Mouse (Mus musculus) layer of hippocampus, adult 11-12 months (tissue): ENCODE data around the gene Zbtb43.

Source experiments
- DNase-seq: peaks from one replicate; pipeline ENCODE4 v3.0.0; 2022; ENCODE audit warnings: low spot score

The Zbtb43 gene

GRCm38 (mm10) chr2:33468466-33469097 lies at the start of gene Zbtb43:
Gene Zbtb43 (minus strand): TSS chr2:33468559.
- DNase-seq: peak; percentile 96

GRCm38 (mm10) chr2:33515856-33516255 lies 47.5 kb upstream of the Zbtb43 start:
- DNase-seq: no peak

GRCm38 (mm10) chr2:33515431-33515830 lies 47.1 kb upstream of the Zbtb43 start:
- no peak for DNase-seq

- DNase-seq: no peak
Observed at GRCm38 (mm10) chr2:33510791-33511190, 42.4 kb upstream of the Zbtb43 start.

- DNase-seq: no peak
Observed at GRCm38 (mm10) chr2:33502602-33503001, 34.2 kb upstream of the Zbtb43 start.

GRCm38 (mm10) chr2:33498280-33498679 lies 29.9 kb upstream of the Zbtb43 start:
- no peak for DNase-seq

GRCm38 (mm10) chr2:33495654-33496053 lies 27.3 kb upstream of the Zbtb43 start:
- DNase-seq: no peak

GRCm38 (mm10) chr2:33492041-33492440 lies 23.7 kb upstream of the Zbtb43 start:
- no peak for DNase-seq

- peak; percentile 35 for DNase-seq
Observed at GRCm38 (mm10) chr2:33489565-33489964, 21.2 kb upstream of the Zbtb43 start.

- no peak for DNase-seq
Observed at GRCm38 (mm10) chr2:33487332-33487731, 19.0 kb upstream of the Zbtb43 start.

GRCm38 (mm10) chr2:33486866-33487265 lies 18.5 kb upstream of the Zbtb43 start:
- peak; percentile 76 for DNase-seq

GRCm38 (mm10) chr2:33477961-33478755 lies 9.8 kb upstream of the Zbtb43 start:
- DNase-seq: no peak

- DNase-seq: peak; percentile 75
Observed at GRCm38 (mm10) chr2:33475961-33476360, 7.6 kb upstream of the Zbtb43 start.

GRCm38 (mm10) chr2:33467546-33468465 lies 553 bp downstream of the Zbtb43 start:
- DNase-seq: peak; percentile 45

- DNase-seq: no peak
Observed at GRCm38 (mm10) chr2:33465966-33466365, 2.4 kb downstream of the Zbtb43 start.

GRCm38 (mm10) chr2:33465215-33465614 lies 3.1 kb downstream of the Zbtb43 start:
- DNase-seq: no peak

GRCm38 (mm10) chr2:33462066-33462465 lies 6.3 kb downstream of the Zbtb43 start:
- no peak for DNase-seq

- DNase-seq: no peak
Observed at GRCm38 (mm10) chr2:33461066-33461465, 7.3 kb downstream of the Zbtb43 start.

GRCm38 (mm10) chr2:33459660-33460059 lies 8.7 kb downstream of the Zbtb43 start:
- DNase-seq: no peak

GRCm38 (mm10) chr2:33456696-33457095 lies 11.7 kb downstream of the Zbtb43 start:
- no peak for DNase-seq

- no peak for DNase-seq
Observed at GRCm38 (mm10) chr2:33456242-33456641, 12.1 kb downstream of the Zbtb43 start.

- no peak for DNase-seq
Observed at GRCm38 (mm10) chr2:33455350-33455749, 13.0 kb downstream of the Zbtb43 start.
